Mouse (Mus musculus) midbrain, embryonic 10.5 days (tissue): ENCODE results near the gene Ccdc40. TPM values are rescaled to one million over a fixed set of nuclear protein-coding genes. Genes with fewer than 3 reads are reported as not detected.

Experiments used
- DNase-seq: peaks from one replicate; pipeline ENCODE4 v3.0.0-alpha.2; 2017; ENCODE audit warnings: low spot score
- H3K27ac ChIP-seq: fragments of 300-500 bp; sonication (generic); replicated peaks from 2 replicates; pipeline ENCODE4 v1.5.1; 2016; ENCODE audit warnings: mild to moderate bottlenecking
- H3K27me3 ChIP-seq: fragments of 300-500 bp; sonication (generic); 2 replicates; pipeline ENCODE4 v1.6.1; 2016; ENCODE audit warnings: low read depth, mild to moderate bottlenecking; ENCODE audit not compliant: poor library complexity, severe bottlenecking
- H3K36me3 ChIP-seq: fragments of 300-500 bp; sonication (generic); 2 replicates; pipeline ENCODE4 v1.6.1; 2016; ENCODE audit warnings: mild to moderate bottlenecking, moderate library complexity
- H3K4me1 ChIP-seq: fragments of 300-500 bp; sonication (generic); 2 replicates; pipeline ENCODE4 v1.6.1; 2016
- H3K4me3 ChIP-seq: fragments of 300-500 bp; sonication (generic); 2 replicates; pipeline ENCODE4 v1.5.1; 2016; ENCODE audit warnings: mild to moderate bottlenecking, moderate library complexity
- H3K9me3 ChIP-seq: fragments of 300-500 bp; sonication (generic); replicated peaks from 2 replicates; pipeline ENCODE4 v1.6.1; 2016; ENCODE audit warnings: mild to moderate bottlenecking
- WGBS: fragments of 180-500 bp; shearing (Covaris S2); methylation state at CpG from one replicate; pipeline ENCODE4 v1.1.7; 2016; 5-methylcytosine and 5-hydroxymethylcytosine counted together
- polyA plus RNA-seq: library from polyadenylated mRNA; unstranded; fragments of >200 nt; fragmentation: Nextera tagmentation; extraction: Ambion mirVana; gene quantifications from 2 replicates; pipeline ENCODE4 v1.2.1, GENCODE M21; 2016

Gene Ccdc40
- polyA plus RNA-seq: 20.6 and 21.8 TPM in 2 replicates

GRCm38 (mm10) chr11:119228091-119228781 lies at the start of gene Ccdc40, which contains the start of gene Tbc1d16:
Gene Ccdc40, plus strand, starts transcription at chr11:119228572.
Gene Tbc1d16, minus strand, starts transcription at chr11:119228499.
- WGBS: under 1% methylated on average over 60 of the region's 66 CpGs
- DNase-seq: peak; percentile 88
- peak within 1 kb of the TSS; percentile 90 for H3K4me3 ChIP-seq
- peak within 1 kb of the TSS; percentile 95 for H3K27ac ChIP-seq
- peaks cover 72% of the 10 kb centered on the region for H3K4me1 ChIP-seq
- no peaks in the 10 kb centered on the region for H3K9me3 ChIP-seq
- H3K27me3 ChIP-seq: no peaks in the 10 kb centered on the region
- H3K36me3 ChIP-seq: peaks cover 37% of the 10 kb centered on the region

DNA sequence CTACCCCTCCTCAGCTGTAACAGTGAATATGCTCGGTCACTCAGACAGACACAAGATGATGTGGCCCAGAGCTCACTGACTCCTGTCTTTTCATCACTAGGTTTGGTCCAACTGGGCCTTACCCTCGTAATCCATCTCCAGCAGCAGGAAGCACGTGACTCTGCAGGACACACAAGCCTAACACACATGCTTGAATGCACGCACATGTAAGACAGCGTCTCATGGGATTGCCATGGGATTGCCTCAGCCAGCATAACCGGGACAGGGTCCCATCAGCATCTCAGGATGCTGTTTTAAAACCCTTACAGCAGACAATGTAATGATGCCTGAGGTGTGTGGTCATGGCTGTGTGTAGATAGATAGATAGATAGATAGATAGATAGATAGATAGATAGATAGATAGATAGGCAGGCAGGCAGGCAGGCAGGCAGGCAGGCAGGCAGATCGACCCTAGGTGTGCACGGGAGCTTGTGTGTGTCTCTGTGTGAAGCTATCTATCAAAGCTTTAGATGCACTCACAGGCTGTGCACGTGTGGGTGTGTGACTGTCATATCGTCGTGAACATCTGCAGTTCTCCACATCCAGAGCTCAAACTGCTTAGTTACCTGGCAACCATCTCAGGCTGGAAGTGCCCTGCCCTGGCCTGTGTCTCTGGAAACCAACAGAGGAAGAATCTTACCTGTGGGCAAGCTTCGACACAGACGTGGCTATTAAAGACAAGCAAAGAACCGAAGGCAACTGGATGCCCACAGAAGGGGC lies 47.4 kb upstream of the Ccdc40 start:
- H3K27me3 ChIP-seq: no peaks in the 10 kb centered on the region
- DNase-seq: no peak
- peaks cover 49% of the 10 kb centered on the region for H3K4me1 ChIP-seq
- H3K27ac ChIP-seq: no peak overlapping the region
- WGBS: 90% methylated on average over 14 of the region's 14 CpGs
- H3K4me3 ChIP-seq: no peak overlapping the region
- H3K36me3 ChIP-seq: peaks cover 30% of the 10 kb centered on the region; the same call in 1 of the 2 replicates
- H3K9me3 ChIP-seq: no peaks in the 10 kb centered on the region

- no peaks in the 10 kb centered on the region for H3K9me3 ChIP-seq
- H3K27ac ChIP-seq: no peak overlapping the region; the same call in 1 of the 2 replicates
- H3K27me3 ChIP-seq: no peaks in the 10 kb centered on the region
- 92% methylated on average over 12 of the region's 12 CpGs for WGBS
- H3K4me3 ChIP-seq: no peak overlapping the region
- peaks cover 34% of the 10 kb centered on the region; the same call in 1 of the 2 replicates for H3K36me3 ChIP-seq
- H3K4me1 ChIP-seq: peaks cover 40% of the 10 kb centered on the region
- no peak for DNase-seq
These were observed 46.4 kb upstream of the Ccdc40 start for GRCm38 (mm10) chr11:119181861-119182395.

- Histone ChIP-seq H3K36me3 (peaks cover 34% of the 10 kb centered on the region; the same call in 1 of the 2 replicates), H3K9me3 (no peaks in the 10 kb centered on the region), H3K27me3 (no peaks in the 10 kb centered on the region), H3K27ac (peak overlapping the region; percentile 61; the same call in 1 of the 2 replicates), H3K4me1 (peaks cover 45% of the 10 kb centered on the region), H3K4me3 (no peak overlapping the region)
- DNase-seq: no peak
- 88% methylated on average over 15 of the region's 15 CpGs for WGBS
These were observed 44.6 kb upstream of the Ccdc40 start for GRCm38 (mm10) chr11:119183684-119184310.

DNA sequence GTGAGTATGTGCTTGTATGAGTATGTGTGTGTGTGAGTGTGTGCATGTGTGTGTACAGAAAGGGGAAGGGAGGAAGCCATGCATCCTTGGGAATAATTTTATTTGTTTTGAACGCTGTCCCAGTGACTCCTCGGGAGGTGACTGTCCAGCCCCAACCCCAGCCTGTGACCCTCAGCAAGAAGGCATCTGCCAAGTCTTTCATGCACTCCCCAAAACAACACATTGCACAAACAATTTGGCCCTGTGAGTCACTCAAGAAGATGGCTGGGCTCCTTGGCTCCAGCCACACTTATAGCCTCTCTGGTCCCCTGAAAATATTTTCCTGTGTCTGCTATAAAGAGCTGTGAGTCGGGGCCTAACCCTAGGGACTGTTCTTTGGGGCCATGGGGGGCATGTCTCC lies 42.0 kb upstream of the Ccdc40 start:
- Histone ChIP-seq H3K36me3 (peaks cover 19% of the 10 kb centered on the region; the same call in 1 of the 2 replicates), H3K27ac (no peak overlapping the region), H3K4me1 (peaks cover 48% of the 10 kb centered on the region), H3K9me3 (no peaks in the 10 kb centered on the region), H3K4me3 (no peak overlapping the region), H3K27me3 (no peaks in the 10 kb centered on the region)
- no peak for DNase-seq
- 84% methylated on average over 3 of the region's 3 CpGs for WGBS

DNA sequence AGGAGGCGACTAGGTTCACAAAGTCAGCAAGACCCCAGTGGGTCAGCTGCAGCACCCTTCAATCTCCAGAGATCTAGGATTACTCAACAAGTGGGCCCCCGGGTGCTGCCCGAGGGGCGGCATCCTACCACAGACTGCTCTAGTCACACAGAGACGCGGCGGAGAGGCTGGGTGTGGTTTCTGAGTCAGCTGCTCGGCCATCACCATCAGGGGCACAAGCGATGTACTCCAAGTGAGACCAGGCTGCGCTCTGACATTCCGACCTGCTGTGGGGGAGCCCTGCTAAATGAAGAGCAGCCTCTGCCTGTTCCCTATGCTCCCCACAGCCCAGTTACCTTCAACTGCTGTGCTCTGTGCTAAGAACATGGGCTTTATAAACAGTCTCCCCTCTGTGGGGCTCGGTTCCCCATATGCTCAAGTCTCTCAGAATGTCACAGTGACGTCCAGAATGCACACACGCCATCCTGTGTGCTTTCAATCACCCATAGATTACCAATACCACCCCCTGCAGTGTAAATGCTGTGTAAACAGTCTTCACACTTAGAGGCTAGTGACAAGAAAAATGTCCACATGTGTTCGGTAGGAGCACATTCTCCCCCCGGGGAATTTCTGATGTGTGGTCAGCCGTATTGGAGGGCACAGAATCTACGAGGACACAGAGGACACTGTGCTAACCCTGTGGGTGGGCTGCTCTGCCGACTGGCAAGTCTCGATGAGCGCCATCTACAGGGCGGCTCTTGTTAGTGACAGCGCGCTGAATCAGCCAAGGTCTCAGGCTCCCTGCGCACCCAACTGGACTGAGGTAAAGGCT lies 41.2 kb upstream of the Ccdc40 start:
- no peaks in the 10 kb centered on the region for H3K27me3 ChIP-seq
- H3K4me3 ChIP-seq: no peak overlapping the region
- no peaks in the 10 kb centered on the region for H3K9me3 ChIP-seq
- WGBS: 51% methylated on average over 25 of the region's 25 CpGs
- H3K4me1 ChIP-seq: peaks cover 50% of the 10 kb centered on the region
- DNase-seq: peak; percentile 73
- peaks cover 27% of the 10 kb centered on the region; the same call in 1 of the 2 replicates for H3K36me3 ChIP-seq
- H3K27ac ChIP-seq: 0 out of 2 replicates have a peak overlapping the region, but pooled peaks have one; percentile 57

DNA sequence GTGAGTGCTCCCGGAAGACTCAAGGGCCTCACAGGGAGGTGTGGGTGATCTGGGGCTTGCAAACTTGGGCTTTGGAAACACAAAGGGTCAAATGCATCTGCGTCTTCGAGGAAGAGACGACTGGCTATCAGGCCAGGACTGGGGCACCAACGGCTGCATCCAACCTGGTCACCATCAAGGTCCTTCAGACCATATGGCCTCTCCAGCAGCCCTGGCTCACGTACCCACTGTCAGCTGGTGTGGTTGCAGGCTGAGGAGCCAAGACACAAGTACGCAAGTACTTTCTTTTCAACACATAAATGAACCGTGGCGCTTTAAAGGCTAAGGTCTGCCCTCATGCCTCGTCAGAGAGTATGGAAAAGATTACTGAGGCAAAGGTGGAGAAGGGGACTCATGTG lies 40.6 kb upstream of the Ccdc40 start:
- no peaks in the 10 kb centered on the region for H3K27me3 ChIP-seq
- no peaks in the 10 kb centered on the region for H3K9me3 ChIP-seq
- no peak for DNase-seq
- peaks cover 27% of the 10 kb centered on the region; the same call in 1 of the 2 replicates for H3K36me3 ChIP-seq
- WGBS: 63% methylated on average over 10 of the region's 10 CpGs
- peaks cover 49% of the 10 kb centered on the region for H3K4me1 ChIP-seq
- no peak overlapping the region for H3K27ac ChIP-seq
- no peak overlapping the region for H3K4me3 ChIP-seq

DNA sequence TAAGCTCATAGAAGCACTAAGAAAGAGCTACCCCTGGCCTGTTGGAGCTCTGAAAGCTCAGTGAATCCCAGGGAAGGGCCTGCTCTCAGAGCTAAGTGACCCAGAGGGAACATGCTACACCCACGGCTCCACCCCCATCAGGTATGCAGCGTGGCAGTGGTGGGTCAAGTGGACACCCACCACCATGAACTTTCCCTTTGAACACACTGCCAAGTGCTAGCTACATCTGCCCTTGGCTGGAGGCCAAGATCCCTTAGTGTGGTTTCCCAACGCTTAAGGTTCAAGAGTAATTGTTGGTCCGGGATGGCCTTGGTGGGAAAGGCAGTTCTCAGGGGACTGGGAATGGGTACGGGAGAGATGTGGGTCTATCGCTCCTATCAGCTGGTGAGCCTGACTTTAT lies 40.0 kb upstream of the Ccdc40 start:
- no peaks in the 10 kb centered on the region for H3K27me3 ChIP-seq
- WGBS: 85% methylated on average over 6 of the region's 6 CpGs
- peaks cover 44% of the 10 kb centered on the region for H3K4me1 ChIP-seq
- H3K36me3 ChIP-seq: peaks cover 27% of the 10 kb centered on the region; the same call in 1 of the 2 replicates
- H3K9me3 ChIP-seq: no peaks in the 10 kb centered on the region
- no peak overlapping the region for H3K27ac ChIP-seq
- no peak for DNase-seq
- no peak overlapping the region for H3K4me3 ChIP-seq

- DNase-seq: no peak
- 95% methylated on average over 3 of the region's 3 CpGs for WGBS
- no peak overlapping the region for H3K4me3 ChIP-seq
These were observed 39.1 kb upstream of the Ccdc40 start for GRCm38 (mm10) chr11:119189319-119189718.

DNA sequence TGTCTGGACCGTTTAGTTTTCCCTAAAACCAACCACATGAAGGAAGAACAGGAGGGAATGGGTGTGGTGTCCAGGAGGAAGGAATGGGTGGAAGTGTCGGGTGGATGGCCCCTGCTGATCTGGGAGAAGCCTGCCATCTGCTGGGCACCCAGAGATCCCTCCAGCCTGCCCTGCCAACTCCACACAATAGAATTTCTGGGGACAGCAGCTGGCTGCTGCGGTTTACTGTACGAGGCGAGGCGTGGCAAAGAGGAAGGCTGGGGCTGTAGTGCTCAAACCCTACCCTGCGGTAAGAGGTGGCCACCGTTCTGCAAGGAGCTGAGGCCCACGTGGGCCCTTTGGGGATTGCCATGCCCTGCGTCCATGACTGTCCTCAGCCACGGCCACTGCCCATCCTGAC lies 37.9 kb upstream of the Ccdc40 start:
- Histone ChIP-seq H3K9me3 (no peaks in the 10 kb centered on the region), H3K36me3 (peaks cover 24% of the 10 kb centered on the region), H3K4me3 (no peak overlapping the region), H3K27ac (peak overlapping the region; percentile 63), H3K4me1 (peaks cover 35% of the 10 kb centered on the region), H3K27me3 (no peaks in the 10 kb centered on the region)
- WGBS: 41% methylated on average over 11 of the region's 11 CpGs
- DNase-seq: peak; percentile 57

More at GRCm38 (mm10) chr11:119189319-119189718, 39.1 kb upstream of the Ccdc40 start:
- Histone ChIP-seq H3K9me3 (no peaks in the 10 kb centered on the region), H3K4me1 (peaks cover 35% of the 10 kb centered on the region), H3K27me3 (no peaks in the 10 kb centered on the region), H3K36me3 (peaks cover 24% of the 10 kb centered on the region; the same call in 1 of the 2 replicates), H3K27ac (no peak overlapping the region)

DNA sequence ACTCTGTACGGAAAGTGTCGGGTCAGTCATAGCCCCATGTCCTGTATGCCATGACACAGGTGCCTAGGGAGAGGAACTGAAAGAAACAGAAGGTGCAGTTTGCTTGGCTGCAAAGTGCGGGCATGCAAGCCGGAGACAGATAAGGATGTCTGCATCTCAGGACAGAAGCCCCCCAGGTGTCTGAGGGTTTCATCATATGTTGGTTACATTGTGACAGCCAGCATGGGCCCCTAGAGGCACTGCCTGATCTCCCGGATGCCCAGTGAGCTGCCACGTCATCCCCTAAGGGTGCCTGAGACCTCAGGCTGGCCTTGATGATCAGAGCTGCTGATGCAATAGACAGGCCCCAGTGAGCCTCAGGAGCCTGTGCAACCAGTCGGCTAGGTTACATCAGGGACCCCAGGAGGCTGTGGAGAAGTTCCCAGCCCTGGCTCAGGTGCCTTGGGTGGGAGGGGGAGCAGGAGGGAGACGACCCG lies 36.7 kb upstream of the Ccdc40 start:
- Histone ChIP-seq H3K9me3 (no peaks in the 10 kb centered on the region), H3K4me1 (peaks cover 35% of the 10 kb centered on the region), H3K27ac (no peak overlapping the region; the same call in 1 of the 2 replicates), H3K4me3 (no peak overlapping the region), H3K27me3 (no peaks in the 10 kb centered on the region), H3K36me3 (peaks cover 25% of the 10 kb centered on the region)
- no peak for DNase-seq
- 85% methylated on average over 9 of the region's 9 CpGs for WGBS
